Mouse (Mus musculus): ENCODE measurements around the gene Aadac. TPM values are rescaled to one million over a fixed set of nuclear protein-coding genes. Genes with fewer than 3 reads are reported as not detected.

Aadac gene
- not detected in 2 replicates for total RNA-seq (2023)

DNA sequence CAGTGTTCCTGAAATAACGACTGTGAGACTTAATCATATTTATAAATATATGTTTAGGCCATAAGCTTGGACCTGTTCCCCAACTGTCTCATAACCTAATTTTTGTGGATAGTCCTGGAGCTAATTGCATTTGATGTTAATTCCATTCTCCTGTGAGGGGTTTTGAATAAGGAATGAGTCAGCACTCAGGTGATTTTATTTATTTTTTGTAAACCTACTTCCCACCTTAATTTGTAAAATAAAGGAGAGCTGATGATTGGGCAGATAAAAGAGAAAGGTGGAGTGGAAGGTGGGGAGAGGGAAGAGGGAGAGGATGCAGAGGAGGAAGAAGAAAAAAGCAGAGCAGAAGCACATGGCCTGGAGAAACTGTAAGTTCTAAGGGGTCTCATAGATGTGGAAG, at the start of gene Aadac:
Aadac (plus strand) TSS at position 301 of the 400 bp plus-strand sequence.

DNA sequence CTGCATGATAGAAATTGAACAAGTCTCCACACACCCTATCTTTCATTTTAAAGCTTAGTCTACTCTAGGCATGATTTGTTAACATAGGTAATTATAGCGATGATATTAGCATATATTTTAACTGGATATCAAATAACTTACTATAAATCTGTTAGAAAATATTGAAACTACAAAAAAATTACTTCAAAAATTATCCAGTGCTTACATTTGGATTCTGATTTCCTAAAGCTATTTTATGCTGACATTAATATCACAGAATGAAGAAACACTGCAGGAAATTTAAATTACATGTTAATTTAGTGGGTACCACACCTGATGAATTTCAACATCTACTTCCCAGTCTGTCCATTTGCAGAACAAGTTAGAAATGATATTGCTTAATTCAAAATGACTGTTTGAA, 19.1 kb upstream of the Aadac start, which contains the start of gene Aadacl2:
Aadacl2 (plus strand) TSS at position 301 of the 400 bp plus-strand sequence.

DNA sequence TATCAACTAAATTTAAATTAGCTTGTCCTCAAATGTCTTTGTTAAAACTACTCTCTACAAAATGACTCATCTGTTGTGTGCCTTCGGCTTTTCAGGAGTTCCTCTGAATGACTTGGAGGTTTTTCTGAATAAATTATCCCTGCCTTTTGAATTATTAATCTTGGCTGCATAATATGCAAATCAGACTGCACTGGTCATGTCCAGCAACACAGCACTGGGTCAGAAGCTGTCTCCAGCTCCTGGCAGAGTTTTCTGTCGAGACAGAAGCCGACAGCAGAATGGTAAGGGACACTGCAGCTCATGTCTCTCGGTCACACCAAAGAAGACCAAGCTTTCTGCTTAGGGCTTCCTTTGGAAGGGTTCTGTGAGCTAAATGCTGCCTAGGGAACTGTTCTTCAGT, 56.1 kb downstream of the Aadac start, which contains the start of gene Sucnr1:
Sucnr1 (plus strand) TSS at position 222 of the 400 bp plus-strand sequence.

Other genes starting within 250 kb of the Aadac start
- not detected in 2 replicates for gene Gm8298, start 164.7 kb upstream of the Aadac start, total RNA-seq (2023)
- not detected in 2 replicates for gene C130079G13Rik, start 100.5 kb upstream of the Aadac start, total RNA-seq (2023)
- not detected in 2 replicates for gene Aadacl2, start 19.0 kb upstream of the Aadac start, total RNA-seq (2023)
- gene Sucnr1, start 56.2 kb downstream of the Aadac start, total RNA-seq (2023): not detected in 2 replicates

Measured in neutrophil, adult 65 days (primary cell).